Mouse (Mus musculus) erythroid progenitor cell, adult 5-6 weeks (primary cell): ENCODE data around the gene Tob2. TPM values are rescaled to one million over a fixed set of nuclear protein-coding genes. Genes with fewer than 3 reads are reported as not detected.
A peak's percentile ranks its signal among the peaks of the same experiment; 100 is the strongest.

Experiments
- ATAC-seq: replicated peaks from 2 replicates; pipeline ENCODE4 v1.8.0; 2016; ENCODE audit warnings: moderate number of reproducible peaks, mild to moderate bottlenecking, moderate TSS enrichment, inconsistent platforms; ENCODE audit not compliant: poor library complexity, low FRiP score, severe bottlenecking
- total RNA-seq, 2 experiments: library from RNA; stranded (forward) in 1 of 2; stranded (reverse) in 1 of 2; fragments of 150-400 nt in 1 of 2; fragments of 186-747, 209-891 nt in 1 of 2; gene quantifications; 2 replicates each; pipeline versions ENCODE4 v1.2.3 to v1.2.4; 2015 to 2017; ENCODE audit warnings: low replicate concordance in 2 of 2

The Tob2 gene
- total RNA-seq, 2 experiments from 2014 or later: 9.4 to 10.5 TPM

GRCm38 (mm10) chr15:81842275-81842674 lies 16.3 kb downstream of the Tob2 start:
- ATAC-seq: no peak

GRCm38 (mm10) chr15:81840306-81840705 lies 18.3 kb downstream of the Tob2 start:
- no peak for ATAC-seq

GRCm38 (mm10) chr15:81839634-81840033 lies 19.0 kb downstream of the Tob2 start:
- peak; percentile 56; the same call in 1 of the 2 replicates for ATAC-seq

GRCm38 (mm10) chr15:81838554-81839235 lies 19.9 kb downstream of the Tob2 start:
- no peak for ATAC-seq

DNA sequence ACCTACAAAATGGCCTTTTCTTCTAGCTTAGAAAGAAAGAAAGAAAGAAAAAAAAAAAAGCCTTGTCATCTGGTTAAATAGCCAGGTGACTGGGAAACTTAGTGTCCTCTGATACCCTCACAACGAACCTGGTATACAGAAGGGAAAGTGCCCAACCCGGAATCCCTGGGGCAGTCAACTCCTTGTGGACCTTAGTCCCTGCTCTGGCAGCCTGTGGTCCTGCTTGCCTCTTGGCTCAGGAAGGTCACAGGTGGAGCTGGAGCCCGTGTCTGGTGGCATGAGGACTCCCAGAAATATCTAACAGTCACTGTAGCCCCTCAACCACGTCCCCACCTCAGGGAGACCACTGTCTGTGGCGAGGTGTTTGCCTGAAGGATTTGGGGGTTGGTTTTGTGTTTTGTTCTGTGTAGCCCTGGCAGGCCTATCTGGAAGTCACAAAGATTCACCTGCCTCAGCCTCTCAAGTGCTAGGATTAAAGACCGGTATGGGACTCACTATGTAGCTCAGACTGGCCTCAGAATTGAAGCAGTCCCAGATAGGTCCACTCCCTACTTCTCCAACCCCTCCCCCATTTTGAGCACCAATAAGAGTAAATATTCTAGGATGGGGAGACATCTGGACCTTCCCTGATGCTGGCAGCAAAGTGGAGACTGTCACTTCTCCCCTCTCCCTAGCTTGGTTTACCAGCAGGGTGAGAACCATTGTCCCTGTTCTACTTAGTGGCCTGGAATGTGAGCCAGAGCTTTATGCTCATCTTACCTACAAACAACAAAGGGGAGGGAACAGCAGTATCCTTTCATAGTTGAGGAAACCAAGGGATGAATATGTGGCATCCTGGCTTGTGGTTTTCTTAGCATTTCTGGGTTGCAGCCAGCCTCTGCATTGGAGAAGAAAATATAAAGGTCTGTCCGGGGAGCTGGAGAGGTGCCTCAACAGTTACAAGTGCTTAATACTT lies 21.4 kb downstream of the Tob2 start:
- ATAC-seq: no peak

- no peak for ATAC-seq
These were observed 22.3 kb downstream of the Tob2 start for GRCm38 (mm10) chr15:81836124-81836821.

DNA sequence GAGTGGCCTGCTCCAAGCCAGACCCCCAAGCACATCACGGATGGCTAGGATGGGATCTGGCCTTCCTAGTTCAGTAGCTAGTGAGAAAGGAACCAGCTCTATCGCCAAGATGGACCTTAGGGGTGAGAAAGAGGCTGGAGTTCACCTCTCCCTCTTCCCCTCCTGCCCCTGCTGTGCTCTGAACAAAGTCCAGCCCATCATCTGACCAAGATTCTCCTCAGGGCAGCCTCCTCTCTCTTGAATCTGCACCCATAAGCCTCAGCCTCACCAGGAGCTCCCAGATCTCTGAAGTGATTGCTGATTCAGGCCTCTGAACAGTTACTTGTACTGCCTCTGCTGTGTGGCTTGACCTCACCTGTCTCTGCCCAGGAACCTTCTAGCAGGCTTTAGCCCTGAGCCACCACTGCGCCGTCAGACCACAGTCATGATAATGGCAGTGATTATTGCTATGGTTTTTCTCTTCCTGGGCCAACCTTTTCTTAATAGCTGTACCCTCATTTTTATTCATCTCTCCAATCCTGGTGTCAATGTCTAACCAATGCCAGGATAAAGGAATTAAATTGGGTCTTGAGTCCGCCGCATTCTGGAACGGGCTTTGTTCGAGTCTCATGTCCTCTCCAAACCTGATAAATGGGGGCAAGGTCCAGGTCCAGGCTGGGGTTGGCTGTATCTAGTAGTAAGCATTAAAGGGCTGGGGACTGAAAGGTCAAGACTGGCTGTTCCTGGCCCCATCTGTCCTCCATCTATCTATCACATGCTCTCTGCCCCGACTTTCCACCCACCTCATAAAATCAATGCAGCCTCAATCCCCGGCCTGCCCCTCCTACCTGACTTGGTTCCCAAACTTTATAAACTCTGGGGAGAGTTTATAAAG lies 23.4 kb downstream of the Tob2 start:
- no peak for ATAC-seq

DNA sequence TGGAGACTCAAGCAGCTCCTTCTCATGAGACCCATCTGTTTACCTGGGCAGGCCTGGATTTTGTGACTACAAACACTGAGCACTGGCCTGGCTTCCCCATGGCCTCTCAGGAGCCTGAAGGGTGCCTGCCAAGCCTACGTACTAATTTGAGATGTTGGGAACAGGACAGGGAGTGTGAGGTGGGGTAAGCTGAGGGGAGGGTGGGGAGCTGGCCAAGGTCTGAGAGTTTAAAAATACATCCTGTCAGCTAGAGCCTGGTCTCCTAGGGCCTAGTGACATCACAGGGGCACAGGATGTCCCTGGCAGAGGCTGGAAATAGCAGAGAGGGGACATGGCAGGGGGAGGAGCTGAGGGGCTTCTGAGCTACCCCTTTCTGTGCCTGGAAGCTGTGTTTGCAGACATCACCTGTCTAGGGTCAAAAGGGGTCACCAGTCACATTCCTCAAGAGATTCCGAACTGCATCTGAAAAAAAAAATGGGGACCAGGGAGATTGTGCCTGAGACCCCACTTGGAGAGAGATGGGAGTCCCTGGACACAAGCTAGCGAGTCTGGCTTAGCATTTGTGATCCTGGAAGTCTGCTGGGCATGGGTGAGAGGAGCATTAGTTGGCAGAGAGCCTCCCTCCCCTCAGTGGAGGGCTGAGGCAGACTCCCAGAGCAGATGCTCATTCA lies 24.3 kb downstream of the Tob2 start:
- no peak for ATAC-seq

DNA sequence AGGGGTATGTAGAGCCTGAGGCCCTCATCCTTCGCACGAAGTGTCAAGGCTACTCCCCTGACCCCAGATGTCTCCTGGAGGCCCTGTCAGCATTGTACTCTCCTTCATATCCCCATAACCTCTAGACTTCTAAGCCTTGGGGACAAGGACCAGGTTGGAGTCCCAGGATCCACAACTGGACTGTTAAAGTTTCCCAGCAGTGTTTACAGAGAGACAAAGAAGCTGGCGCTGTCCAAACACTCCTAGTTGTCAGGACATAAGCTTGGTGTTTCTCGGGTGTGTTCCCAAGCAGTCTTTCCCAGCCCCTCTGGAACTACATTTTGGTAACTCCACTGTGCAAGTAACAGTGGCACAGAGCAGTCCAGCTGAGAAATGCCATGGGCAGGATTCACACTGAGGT lies 25.1 kb downstream of the Tob2 start:
- no peak for ATAC-seq

GRCm38 (mm10) chr15:81832219-81832618 lies 26.4 kb downstream of the Tob2 start:
- no peak for ATAC-seq

DNA sequence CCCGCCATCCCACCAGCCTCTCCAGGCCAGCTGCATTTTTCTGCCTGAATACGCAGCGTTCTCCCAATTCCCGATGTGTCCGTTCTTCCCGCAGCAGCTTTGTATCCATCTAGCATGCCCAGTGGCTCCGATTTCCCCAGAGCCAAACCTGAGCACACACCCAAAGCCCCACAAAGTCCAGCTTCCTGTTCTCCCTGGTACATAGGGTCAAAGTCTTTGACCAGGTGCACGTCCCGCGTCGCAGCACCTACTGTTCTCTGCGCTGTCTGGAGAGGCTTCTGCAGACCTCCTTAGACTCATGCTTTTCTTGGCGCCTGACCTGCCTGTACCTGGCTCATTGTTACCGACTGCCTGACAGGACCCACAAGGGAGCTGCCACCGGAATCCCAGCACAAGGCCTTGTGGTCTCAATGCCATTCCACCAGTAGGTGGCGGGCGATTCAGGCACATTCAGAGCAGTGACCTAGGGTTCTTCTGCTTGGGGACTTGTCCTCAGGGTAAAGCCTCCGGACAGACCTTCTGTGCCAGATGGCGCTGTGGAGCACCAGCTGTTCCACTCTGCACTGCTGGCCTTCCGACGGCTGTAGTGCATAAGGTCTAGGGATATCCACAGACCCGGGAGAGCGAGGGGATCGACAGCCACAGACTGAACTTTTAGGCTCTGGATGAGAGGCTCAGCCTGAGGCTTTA lies 27.3 kb downstream of the Tob2 start:
- ATAC-seq: peak; percentile 93

DNA sequence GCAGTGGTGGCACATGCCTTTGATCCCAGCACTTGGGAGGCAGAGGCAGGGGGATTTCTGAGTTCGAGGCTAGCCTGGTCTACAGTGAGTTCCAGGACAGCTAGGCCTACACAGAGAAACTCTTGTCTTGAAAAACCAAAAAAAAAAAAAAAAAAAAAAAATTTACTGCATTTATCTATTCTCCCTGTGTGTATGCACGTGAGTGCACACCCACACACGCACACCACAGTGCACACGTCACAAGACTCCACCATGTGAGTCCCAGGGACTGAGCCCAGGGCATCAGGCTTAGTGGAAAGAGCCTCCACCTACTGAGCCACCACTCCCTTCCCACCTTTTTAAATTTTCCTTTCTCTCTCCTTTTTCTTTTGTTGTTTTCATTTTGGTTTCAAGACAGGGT lies 28.1 kb downstream of the Tob2 start:
- ATAC-seq: no peak

GRCm38 (mm10) chr15:81829208-81829580 lies 29.4 kb downstream of the Tob2 start:
- ATAC-seq: no peak

DNA sequence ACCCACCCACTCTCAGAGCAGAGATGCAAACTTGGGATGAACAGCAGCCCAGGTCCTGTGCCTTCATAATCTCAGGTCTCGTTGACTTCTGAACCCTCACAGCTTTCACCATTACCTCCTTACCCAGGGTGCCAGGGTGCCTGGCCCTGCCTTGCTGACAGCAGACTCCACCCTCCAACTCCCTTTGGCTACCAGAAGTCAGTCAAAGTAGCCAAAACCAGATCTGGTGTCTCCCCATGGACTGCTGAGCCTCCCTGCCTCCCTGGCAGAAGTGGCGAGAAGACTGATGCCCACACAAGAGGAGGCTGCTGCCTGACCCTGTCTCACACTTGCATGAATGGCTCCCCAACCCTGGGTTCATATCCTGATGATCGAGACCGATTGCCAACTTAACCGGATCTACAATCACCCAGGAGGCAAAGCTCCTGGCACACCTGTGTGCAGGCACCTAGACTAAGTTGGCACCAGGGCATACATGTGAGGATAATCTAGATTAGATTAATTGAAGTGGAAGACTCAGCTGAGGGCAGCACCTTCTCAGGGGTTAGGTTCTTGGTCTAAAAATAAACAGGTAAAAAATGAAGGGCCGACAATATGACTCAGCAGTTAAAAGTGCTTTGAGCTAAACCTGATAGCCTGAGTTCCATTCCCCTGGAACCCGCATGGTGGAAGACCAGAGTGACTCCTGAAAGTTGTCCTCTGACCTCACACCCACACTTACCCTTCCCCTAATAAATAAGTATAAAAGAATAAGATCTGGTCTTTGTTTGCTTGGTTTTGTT lies 30.0 kb downstream of the Tob2 start:
- ATAC-seq: no peak

DNA sequence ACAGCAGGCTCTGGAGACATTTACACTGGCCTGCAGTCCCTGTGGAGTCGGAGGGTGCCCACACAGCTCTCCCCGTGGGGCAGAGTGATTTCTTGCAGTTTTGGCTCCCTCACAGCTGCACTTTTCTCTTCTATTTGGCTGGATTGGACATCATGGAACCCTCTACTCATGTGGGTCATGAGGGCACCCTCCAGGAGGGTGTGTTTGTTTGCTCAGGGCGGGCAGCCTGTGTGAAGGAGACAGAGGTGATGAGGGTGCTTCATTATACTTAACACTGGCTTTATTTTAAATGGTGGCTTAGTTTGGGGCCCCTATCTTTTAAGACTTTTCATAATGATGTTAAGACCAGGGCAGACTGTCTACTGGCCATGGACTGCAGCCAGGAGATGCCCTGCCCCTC lies 33.8 kb downstream of the Tob2 start:
- no peak for ATAC-seq

- ATAC-seq: no peak
These were observed 36.0 kb downstream of the Tob2 start for GRCm38 (mm10) chr15:81822631-81823030.

DNA sequence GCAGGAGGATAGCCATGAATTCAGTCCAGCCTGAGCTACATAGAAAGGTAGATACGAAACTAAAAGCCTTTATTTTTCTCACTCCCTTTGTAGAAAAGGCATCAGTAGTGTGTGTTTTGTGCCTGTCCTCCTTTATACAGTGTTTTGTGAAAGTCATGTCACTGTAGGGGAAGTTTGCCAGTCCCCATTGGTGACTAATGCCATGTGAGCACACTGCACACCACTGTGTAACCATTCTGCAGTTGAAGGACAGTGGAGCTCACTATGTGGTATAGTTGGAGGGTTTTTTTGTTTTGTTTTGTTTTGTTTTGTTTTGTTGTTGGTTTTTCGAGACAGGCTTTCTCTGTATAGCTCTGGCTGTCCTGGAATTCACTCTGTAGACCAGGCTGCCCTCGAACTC lies 40.2 kb downstream of the Tob2 start:
- ATAC-seq: no peak
